Mouse (Mus musculus) urinary bladder, postnatal 0 days (tissue): ENCODE measurements around the gene Olfr1052. TPM values are rescaled to one million over a fixed set of nuclear protein-coding genes. Genes with fewer than 3 reads are reported as not detected.

Source experiments
- polyA plus RNA-seq: library from polyadenylated mRNA; unstranded; fragments of >200 nt; fragmentation: Nextera tagmentation; extraction: Ambion mirVana; gene quantifications from 2 replicates; pipeline ENCODE4 v1.2.1, GENCODE M21; 2015

Olfr1052 gene
- polyA plus RNA-seq = not detected in 2 replicates

DNA sequence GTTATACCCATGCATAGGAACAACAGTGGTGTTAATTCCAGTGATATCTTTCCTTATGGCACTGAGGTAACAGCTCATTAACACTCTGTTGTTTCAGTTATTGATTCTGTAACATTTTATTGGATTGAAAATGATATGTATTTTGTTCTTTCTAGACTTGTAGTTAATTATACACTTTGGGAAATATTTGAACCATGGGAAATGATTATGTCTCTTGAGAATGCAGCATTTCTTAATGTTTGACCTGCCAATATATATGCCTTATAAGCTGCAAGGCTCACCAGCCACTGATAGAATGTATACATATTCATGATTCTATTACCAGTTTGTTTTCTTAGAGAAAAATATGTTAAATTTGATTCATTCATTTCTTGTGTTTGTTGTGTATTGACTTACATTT lies at the start of gene Olfr1052:
Gene Olfr1052 (plus strand): TSS at position 301 of the 400 bp plus-strand sequence.

DNA sequence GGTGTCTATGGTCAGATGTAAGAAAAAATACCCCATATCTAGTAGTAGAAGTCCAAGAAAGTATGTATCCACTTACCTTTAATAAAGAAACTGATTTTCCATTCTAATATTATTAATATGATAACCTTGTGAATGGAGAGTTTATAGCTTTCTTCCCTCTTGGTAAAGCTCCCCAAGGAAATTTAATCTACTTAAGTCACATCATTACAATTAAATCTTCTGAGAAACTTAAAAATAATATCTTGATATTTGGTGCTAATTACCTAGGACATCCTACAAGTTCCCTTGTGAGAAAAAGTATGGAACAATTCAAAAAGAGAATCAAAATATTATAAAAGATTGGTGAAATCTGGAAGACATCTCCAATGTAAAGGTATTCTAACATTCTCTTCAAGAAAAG lies 34.0 kb upstream of the Olfr1052 start, which contains the start of gene Olfr1049:
Gene Olfr1049 (minus strand): TSS at position 101 of the 400 bp plus-strand sequence.

DNA sequence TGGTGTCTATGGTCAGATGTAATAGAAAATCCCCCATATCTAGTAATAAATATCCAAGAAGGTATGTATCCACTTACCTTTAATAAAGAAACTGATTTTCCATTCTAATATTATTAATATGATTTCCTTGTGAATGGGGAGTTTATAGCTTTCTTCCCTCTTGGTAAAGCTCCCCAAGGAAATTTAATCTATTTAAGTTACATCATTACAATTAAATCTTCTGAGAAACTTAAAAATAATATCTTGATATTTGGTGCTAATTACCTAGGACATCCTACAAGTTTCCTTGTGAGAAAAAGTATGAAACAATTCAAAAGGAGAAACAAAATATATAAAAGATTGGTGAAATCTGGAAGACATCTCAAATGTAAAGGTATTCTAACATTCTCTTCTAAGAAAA lies 13.3 kb upstream of the Olfr1052 start, which contains the start of gene Olfr1051:
Gene Olfr1051 (minus strand): TSS at position 101 of the 400 bp plus-strand sequence.

DNA sequence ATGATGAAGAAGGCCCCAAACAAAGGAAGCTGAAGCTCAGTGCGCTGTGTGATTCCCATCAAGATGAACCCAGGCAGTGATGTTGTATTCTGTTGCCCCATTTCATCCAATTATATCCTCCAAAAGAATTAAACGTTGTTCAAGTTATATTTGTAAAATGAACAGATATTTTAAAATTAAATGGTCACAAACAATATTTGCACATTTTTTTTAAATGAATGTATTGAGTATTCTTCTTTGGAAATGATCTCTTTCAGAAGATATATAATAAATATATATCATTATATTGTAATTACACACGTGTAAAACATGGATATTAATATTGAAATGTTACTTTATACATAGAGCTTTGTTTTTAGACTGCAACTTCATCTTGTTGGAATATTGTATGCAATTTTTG lies 22.9 kb downstream of the Olfr1052 start, which contains the start of gene Olfr1053:
Gene Olfr1053 (minus strand): TSS at position 101 of the 400 bp plus-strand sequence.

DNA sequence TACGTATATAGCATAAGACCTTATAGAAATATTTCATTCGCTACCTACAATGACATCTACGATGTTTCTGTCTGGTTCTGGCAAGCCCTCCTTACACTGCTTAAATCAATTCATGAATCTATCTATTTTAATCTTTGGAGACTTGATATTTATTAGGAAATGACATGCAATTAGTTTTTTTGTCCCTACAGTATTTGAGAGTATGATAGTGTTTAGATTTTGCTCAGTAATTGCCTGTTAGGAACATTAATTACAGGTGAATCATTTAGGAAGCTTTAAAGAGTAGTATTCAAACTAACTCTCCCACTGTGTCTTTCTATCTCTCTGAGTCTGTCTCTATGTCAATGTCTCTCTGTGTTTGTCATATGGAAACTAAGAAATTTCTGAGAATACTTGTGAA lies 43.1 kb downstream of the Olfr1052 start, which contains the start of gene Olfr1054:
Gene Olfr1054 (minus strand): TSS at position 101 of the 400 bp plus-strand sequence.

Other genes starting within 250 kb of the Olfr1052 start
- gene Olfr1034, start 246.6 kb upstream of the Olfr1052 start, polyA plus RNA-seq = 0.07 TPM in 2 replicates
- gene Olfr1036, start 218.5 kb upstream of the Olfr1052 start, polyA plus RNA-seq = not detected in 2 replicates
- gene Olfr1037, start 205.1 kb upstream of the Olfr1052 start, polyA plus RNA-seq = not detected in 2 replicates
- gene Olfr1039, start 156.5 kb upstream of the Olfr1052 start, polyA plus RNA-seq = not detected in 2 replicates
- gene Olfr1040, start 145.7 kb upstream of the Olfr1052 start, polyA plus RNA-seq = not detected in 2 replicates
- gene Olfr1042, start 130.6 kb upstream of the Olfr1052 start, polyA plus RNA-seq = not detected in 2 replicates
- gene Olfr1043, start 124.9 kb upstream of the Olfr1052 start, polyA plus RNA-seq = not detected in 2 replicates
- gene Olfr1044, start 114.6 kb upstream of the Olfr1052 start, polyA plus RNA-seq = not detected in 2 replicates
- not detected in 2 replicates for gene Olfr52, start 106.8 kb upstream of the Olfr1052 start, polyA plus RNA-seq
- gene Olfr1045, start 89.4 kb upstream of the Olfr1052 start, polyA plus RNA-seq = not detected in 2 replicates
- not detected in 2 replicates for gene Olfr1046, start 73.1 kb upstream of the Olfr1052 start, polyA plus RNA-seq
- gene Olfr1047, start 61.1 kb upstream of the Olfr1052 start, polyA plus RNA-seq = not detected in 2 replicates
- gene Olfr1048, start 52.2 kb upstream of the Olfr1052 start, polyA plus RNA-seq = not detected in 2 replicates
- not detected in 2 replicates for gene Olfr1049, start 34.1 kb upstream of the Olfr1052 start, polyA plus RNA-seq
- not detected in 2 replicates for gene Olfr1051, start 13.4 kb upstream of the Olfr1052 start, polyA plus RNA-seq
- not detected in 2 replicates for gene Olfr1053, start 22.8 kb downstream of the Olfr1052 start, polyA plus RNA-seq
- gene Olfr1054, start 43.0 kb downstream of the Olfr1052 start, polyA plus RNA-seq = not detected in 2 replicates
- not detected in 2 replicates for gene Olfr1055, start 57.8 kb downstream of the Olfr1052 start, polyA plus RNA-seq
- gene Olfr1056, start 70.0 kb downstream of the Olfr1052 start, polyA plus RNA-seq = not detected in 2 replicates
- not detected in 2 replicates for gene Olfr1057, start 85.9 kb downstream of the Olfr1052 start, polyA plus RNA-seq
- not detected in 2 replicates for gene Olfr1058, start 96.1 kb downstream of the Olfr1052 start, polyA plus RNA-seq
- gene Olfr1061, start 121.6 kb downstream of the Olfr1052 start, polyA plus RNA-seq = not detected in 2 replicates
- gene Olfr1062, start 134.3 kb downstream of the Olfr1052 start, polyA plus RNA-seq = not detected in 2 replicates
- not detected in 2 replicates for gene Olfr1065, start 158.1 kb downstream of the Olfr1052 start, polyA plus RNA-seq
- not detected in 2 replicates for gene Olfr1066, start 163.8 kb downstream of the Olfr1052 start, polyA plus RNA-seq
- not detected in 2 replicates for gene Olfr228, start 194.9 kb downstream of the Olfr1052 start, polyA plus RNA-seq
- gene Olfr1076, start 216.0 kb downstream of the Olfr1052 start, polyA plus RNA-seq = not detected in 2 replicates